Mouse (Mus musculus): ENCODE data around the gene Btbd2.

DNA sequence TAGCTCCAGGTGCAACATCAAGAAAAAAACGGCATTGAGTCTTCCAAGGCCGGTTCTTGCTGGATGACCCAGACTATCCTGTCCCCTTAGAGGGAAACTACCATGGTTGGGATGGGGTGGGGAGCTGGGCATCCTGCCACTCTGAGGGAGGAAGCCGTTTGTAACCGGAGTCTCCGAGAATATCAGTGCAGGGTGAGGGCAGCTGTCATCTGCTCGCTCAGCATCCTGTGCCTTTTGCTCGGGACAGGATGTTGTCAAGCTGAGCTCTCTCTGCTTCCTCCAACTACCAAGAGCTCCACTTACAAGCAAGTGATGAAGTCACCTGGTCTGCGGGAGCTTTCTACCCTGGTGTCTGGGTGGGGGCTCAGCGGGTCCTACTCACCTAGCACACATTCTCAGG lies 38.7 kb downstream of the Btbd2 start:
- TF ChIP-seq GATA1 (IDR thresholded peaks at IDR 0.05; ENCODE audit: borderline replicate concordance, low read length) (no peak), FLI1 (IDR thresholded peaks at IDR 0.05; ENCODE audit: low read length) (no peak)

All from megakaryocyte, embryonic 14.5 days (primary cell).